Mouse (Mus musculus): Measurements from ENCODE around the gene Pmis2.

Gene Pmis2

DNA sequence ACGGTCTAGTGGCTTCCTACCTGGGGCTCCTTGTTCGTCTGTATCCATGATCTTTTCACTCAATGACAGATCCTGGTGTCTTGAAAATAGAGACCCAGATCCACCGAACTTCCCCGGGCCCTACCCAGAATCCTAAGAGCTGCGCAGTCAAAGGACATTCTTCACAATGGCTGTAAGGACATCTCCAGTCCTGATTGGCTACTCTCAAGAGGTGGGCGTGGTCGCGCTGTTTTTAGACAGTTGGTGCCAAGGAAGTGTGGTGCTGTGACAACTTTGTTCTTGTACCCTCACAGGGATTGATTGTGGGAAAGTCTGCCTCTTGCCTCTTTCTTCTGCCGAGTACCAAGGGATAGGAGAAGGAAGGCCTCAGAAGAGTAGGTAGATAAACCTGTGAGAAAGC lies at the start of gene Pmis2:
Pmis2 (minus strand) TSS at position 126 of the 400 bp plus-strand sequence.
- no peak for DNase-seq

DNA sequence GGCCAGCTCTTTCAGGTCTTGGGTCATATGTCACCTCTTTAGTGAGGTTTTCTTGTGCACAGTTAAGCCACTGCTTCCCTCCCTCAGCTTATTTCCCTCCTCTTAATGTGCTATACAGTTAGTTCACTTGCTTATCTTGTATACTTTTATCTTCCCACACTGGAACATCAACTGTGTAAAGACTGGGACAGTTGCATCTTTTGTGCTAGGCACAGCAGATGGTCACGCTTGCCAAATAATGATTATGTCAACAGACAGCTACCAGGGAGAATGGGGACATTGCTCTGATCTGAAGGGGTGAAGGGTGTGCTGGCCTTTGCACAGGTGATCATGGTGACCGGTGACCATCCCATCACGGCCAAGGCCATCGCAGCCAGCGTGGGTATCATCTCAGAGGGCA lies 48.3 kb upstream of the Pmis2 start:
- DNase-seq: no peak

- no peak for DNase-seq
Measured at GRCm38 (mm10) chr7:30717716-30718046, 46.3 kb upstream of the Pmis2 start.

DNA sequence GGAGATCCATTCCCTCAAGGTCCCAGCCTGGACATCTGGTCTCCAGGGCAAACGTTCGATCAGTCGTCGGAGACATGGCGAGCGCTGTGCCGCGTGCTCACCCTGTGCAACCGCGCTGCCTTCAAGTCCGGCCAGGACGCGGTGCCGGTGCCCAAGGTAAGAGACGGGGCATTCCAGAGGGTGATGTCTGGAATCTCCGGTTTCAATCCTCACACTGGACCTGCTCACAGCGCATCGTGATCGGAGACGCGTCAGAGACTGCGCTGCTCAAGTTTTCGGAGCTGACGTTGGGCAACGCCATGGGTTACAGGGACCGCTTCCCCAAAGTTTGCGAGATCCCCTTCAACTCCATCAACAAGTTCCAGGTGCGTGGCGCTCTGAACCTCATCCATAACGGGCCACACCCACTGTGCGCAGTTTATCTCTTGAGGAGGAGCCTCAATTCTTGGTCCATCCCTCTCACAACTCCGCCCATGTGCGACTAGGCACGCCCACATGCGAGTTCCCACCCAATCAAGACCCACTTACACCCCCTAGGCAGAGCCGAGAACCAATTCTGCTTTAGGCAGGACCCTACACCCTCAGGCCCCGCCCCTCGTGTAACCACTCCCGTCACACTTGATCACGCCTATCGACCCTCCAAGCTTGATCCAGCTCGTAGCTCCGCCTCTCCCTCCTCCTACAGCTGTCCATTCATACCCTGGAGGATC lies 45.8 kb upstream of the Pmis2 start:
- peak; percentile 71 to 72 for DNase-seq

DNA sequence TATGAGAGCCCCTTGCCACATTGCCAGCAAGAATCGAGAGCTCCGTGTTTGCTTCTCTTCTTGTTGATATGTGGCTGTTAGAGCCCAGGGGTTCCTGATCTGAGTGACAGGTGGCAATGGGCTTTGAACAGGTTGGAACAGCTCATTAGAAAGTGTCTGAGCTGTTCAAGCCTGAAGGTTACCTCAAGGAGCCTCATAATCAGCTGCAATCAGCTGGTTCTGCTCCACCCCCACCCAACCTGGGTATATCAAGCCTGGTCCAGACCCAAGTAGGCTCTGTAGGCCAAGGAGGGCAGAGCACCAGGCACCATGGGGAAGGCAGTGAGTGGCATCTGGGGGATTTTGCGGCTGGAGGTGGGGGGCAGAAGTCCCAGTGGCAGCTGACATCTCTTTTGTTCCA lies 40.5 kb upstream of the Pmis2 start, which contains the start of gene Atp4a:
Atp4a (plus strand) TSS at position 268 of the 400 bp plus-strand sequence.
- no peak for DNase-seq

DNA sequence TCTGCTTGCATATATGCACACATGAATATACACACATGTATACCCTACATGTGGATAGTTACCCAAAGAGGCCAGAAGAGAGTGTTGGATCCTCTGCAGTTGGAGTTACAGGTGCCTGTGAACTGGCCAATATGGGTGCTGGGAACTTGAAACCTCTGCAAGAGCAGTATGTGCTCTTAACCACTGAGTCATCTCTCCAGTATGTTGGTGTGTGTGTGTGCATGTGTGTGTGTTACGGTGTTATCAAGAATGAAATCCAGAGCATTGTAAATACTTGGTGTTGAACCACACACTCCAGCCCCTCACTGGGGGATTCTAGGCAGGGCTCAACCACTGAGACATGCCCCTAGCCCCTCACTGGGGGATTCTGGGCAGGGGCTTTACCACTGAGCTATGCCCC lies 36.0 kb upstream of the Pmis2 start:
- DNase-seq: no peak

DNA sequence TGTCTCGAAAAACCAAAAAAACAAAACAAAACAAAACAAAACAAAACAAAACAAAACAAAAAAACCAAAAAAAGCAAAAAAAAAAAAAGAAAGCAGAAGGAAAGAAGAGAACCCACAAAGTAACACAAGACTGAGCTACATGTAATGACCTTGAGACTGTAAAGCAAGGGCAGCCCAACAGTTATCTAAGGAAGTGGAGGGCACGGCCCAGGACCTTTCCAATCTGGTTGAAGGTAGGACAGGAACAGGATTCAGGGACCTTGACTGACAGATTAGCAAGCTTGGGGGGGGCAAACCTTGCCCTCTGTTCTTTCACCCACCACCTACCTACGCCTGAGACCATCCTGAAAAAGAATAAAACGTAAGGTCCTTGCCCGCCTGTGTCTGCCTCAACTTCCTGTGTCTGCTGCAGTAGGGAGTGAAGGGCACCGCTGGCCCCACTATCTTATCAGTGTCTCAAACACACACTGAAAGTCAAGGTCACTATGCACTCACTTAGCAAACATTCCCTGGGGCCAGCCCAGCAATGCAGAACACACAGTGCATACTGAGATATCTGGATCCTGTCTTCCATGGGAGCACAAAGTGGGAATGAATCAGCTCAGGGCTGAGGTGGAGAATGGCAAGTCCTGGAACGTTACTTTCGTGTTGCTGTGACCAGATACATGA lies 34.9 kb upstream of the Pmis2 start:
- no peak for DNase-seq

GRCm38 (mm10) chr7:30698589-30698988 lies 27.2 kb upstream of the Pmis2 start, which contains the start of gene 2200002J24Rik:
Gene 2200002J24Rik, plus strand, starts transcription at chr7:30698926.
- peak; percentile 34 to 39 for DNase-seq

DNA sequence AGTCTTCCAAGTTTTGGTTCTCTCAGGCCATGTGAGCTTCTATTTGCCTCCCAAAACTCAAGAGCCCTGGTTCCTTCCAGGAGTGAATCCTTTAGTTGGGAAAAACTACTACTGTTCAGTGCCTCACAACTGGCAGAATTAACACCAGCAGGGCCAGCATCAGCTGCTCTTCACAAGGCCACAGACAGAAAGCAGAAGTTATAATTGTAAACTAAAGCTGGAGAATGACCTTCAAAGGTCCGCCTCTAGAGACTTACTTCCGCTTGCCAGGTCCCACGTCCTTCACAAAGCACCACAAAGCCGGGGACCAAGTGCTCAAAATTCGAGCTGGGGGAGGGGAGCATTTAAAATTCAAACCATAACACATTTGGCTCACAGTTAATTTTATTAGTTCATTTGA lies 26.7 kb upstream of the Pmis2 start:
- no peak for DNase-seq

GRCm38 (mm10) chr7:30688325-30688724 lies 16.9 kb upstream of the Pmis2 start:
- DNase-seq: no peak

DNA sequence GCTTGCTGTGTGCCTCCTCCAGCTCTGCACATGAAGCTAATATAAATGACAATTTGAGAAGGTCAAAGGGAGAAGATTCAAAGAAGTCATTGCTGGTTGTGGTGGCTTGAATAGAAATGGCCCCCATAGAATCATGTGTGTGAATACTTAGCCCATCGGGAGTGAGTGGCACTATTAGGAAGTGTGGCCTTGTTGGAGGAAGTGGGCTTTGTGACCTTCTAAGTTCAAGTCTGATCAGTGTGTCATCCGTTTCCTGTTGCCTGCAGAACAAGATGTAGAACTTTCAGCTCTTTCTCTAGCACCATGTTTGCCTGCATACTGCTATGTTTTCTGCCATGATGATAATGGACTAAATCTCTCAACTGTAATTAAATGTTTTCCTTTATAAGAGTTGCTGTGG lies 12.0 kb upstream of the Pmis2 start:
- no peak for DNase-seq

DNA sequence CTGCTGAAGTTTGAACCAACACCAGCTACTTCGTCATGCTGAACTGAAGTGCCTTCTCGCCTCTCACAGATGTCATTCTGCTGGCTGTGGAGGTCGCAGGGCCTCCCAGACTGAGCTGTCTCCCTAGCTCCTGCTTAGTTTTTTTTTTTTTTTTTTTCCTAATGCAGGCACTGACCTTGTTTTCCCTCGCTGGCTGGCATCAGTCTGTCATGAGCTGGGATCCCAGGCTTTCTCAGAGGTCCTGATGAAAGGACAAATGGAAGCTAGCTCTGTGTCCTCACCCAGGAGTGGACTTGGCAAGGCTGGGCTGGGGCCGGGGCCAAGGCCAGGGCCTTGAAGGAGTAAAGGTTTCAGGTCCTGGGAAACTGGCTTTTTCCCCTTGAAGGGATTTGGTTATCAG lies 10.5 kb upstream of the Pmis2 start:
- DNase-seq: no peak

DNA sequence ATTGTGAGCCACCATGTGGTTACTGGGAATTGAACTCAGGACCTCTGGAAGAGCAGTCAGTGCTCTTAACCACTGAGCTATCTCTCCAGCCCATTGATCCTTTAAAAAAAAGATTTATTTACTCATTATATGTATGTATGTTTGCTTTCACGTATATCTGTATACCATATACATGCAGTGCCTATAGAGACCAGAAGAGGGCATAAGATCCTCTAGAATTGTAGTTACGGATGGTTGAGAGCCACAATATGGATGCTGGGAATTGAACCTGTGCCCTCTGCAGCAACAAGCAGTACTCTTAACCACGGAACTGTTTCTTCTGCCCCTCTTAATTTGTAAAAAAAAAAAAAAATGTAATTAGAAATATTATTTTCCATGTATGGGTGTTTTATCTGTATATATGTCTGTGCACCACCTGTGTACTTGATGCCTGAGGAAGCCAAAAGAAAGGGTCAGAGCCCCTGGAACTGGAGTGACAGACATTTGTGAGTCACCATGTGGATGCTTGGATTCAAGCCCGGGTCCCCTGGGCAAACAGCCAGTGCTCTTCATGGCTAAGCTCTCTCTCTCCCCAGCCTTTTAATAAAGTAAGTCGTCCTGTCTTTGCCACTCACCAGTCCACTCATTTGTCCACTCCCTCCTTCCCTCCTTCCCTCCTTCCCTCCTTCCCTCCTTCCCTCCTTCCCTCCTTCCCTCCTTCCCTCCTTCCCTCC lies 7.0 kb upstream of the Pmis2 start:
- DNase-seq: peak in 1 of 2 experiments; percentile 42

- no peak for DNase-seq
Measured at GRCm38 (mm10) chr7:30669229-30669628, 2.2 kb downstream of the Pmis2 start.

DNA sequence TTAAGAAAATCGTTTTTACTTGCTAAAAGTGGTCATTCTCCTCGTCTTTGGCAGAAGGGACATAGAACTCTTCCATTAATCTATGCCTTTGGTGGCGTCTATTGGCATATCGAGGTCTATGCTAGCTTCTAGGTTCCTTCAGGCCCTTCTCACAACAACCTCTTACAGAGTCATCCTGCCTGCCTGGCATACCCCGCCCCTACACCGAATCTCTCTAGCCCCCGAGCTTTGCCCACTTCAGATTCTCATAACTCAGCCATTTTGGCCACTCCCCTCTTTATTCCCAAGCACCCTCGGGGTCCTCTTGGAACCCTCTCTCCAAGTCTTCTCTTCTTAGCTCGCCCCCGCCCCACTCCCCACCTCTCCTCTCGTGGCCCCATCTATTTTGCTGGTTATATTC lies 6.1 kb downstream of the Pmis2 start:
- no peak for DNase-seq

DNA sequence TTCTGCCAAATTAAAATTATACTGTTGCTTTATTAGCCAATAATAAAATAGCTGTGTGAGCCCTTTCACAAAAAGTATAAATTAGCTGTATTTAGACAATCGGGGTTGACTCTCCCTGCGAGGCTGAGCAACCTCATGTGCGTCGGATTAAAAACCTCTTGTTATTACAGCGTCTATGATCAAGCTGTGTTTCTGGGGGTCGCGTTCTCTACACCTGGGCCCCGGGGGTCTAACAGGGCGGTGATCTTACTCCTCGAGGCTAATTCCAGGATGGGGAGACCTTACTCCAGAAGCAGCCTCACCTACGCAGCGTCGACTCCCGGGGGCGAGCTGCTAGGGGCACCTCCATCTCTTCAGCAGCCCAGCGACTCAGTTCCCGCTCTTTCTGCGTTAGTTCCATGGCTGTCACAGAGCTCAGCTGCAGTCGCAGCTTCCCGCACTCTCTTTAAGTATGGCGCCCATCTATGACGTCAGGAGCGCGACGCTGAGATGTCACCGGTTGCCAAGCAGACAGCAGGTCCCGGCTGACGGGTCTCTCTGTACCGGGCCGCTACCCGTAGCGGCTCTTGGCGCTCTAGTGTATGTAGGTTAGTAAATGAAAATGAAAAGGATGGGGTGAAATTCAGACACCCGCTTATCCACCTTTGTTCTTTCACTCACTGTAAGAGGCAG lies 6.7 kb downstream of the Pmis2 start, which contains the start of gene Haus5:
Haus5 (minus strand) TSS at position 466 of the 672 bp plus-strand sequence.
- peak; percentile 90 to 93 for DNase-seq

DNA sequence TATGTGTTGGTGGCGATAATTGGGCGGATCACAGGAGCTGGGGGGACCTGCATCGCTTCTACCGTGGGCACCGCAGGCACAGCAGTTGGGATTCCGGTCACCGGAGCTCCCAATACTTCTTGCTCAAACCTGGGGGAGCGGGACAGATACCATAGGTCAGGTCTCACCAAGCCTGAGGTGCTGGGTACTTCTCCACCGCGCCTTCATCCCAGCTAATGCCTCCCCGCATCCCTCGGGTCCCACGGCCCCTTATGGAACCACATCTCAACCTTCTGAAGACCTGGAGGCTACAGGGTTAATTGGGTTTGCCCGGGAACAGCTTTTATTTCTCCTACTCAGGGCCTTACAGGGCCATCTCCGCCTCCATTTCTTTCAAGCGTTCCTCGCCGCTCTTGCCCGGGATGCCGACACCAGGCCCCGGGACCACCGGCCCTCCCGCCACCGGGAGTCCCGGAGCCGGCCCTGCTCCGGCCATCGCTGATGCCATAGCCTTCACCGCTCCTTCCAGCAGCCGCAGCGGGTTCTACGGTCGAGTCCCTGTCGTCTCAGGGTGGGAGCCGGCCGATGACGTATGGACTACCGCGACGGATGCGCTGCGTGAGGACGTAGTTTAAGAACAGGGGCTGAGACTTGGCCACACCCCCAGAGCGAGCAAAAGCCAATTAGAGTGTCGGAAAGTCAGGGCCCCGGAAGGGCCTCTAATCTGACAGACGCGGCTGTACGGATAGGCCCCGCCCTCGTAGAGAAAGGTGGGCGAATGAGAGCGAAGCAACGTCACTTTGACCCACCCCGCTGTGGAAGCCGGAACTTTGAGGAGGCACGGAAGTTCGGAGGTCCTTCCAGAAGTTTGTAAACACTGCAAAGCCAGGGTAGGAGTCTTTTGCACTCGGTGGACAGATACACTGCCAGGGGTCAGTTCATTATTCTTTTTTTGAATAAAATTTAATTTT lies 21.5 kb downstream of the Pmis2 start, which contains the start of gene Rbm42:
Rbm42 (minus strand) TSS at position 727 of the 950 bp plus-strand sequence.
- peak; percentile 98 to 99 for DNase-seq

GRCm38 (mm10) chr7:30639083-30639482 lies 32.3 kb downstream of the Pmis2 start:
- DNase-seq: no peak

GRCm38 (mm10) chr7:30636395-30636794 lies 35.0 kb downstream of the Pmis2 start:
- DNase-seq: no peak

- DNase-seq: no peak
Measured at GRCm38 (mm10) chr7:30635752-30636151, 35.7 kb downstream of the Pmis2 start, which contains the start of gene Etv2. Gene Etv2, minus strand, starts transcription at chr7:30635852.

- DNase-seq: peak; percentile 65 to 69
Measured at GRCm38 (mm10) chr7:30634621-30635020, 36.8 kb downstream of the Pmis2 start.
